Mouse (Mus musculus) ES-CJ7 (cell line): ENCODE data around the gene Tmem189.

Source experiments
- DNase-seq: peaks from one replicate; pipeline ENCODE4 v3.0.0; 2011; ENCODE audit warnings: low read depth, low spot score

The Tmem189 gene

DNA sequence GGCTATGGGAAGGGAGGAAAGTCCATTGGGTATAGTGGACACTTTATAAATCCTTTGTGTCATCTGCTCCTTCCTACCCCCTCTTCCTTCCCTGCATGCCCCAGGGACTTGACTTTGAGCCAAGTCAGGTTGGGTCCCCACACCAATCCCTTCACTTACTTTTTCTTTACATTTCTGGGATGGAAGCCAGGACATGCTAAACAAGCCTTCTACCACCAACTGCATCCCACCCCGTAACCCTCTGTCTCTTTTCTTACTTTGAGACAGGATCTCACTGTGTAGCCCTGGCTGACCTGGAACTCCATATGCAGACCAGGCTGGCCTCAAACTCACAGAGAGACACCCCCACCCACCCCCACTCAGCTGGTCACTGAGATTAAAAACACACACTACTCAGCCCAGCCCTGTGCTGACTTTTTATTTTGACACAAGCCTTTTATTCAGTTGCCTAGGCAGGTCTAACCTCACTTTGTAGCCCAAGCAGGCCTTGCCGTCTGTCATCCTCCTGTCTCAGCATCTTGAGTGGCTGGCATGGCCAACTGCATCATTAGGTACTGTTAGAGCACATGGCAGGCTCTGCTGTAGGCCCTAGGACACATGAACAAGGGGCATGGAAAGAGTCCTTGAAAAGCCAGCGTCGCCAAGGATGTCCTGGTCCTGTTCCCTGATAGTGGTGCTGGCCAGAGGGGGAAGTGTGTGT, 95.9 kb downstream of the Tmem189 start:
- no peak for DNase-seq
